Mouse (Mus musculus): ENCODE data around the gene Rfng. TPM values are rescaled to one million over a fixed set of nuclear protein-coding genes. Genes with fewer than 3 reads are reported as not detected.

Gene Rfng
- polyA plus RNA-seq, 1 experiment: 27.5 TPM

DNA sequence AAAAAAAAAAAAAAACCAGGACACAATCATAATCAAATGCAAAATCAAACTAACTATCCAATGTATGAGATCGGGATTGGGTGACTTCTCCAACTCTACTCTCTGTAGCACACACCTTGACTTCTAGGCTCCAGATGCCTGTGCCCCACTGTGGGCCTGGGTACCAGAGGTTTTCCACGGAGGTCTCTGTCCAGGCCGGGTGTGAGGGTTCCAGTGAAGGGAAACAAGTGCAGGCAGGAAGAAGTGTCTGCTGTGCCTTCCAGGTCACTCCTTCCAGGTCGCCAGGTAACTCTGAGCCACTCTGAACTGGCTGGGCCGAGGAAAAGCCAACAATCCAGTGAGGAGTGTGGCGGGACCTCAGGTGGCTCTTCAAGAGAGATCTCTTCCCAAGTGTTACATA, 47.6 kb downstream of the Rfng start:
- H3K4me1 ChIP-seq (ENCODE audit: control insufficient read depth, insufficient read depth, insufficient read length): no peaks in the 10 kb centered on the region
- no peak overlapping the region for H3K27ac ChIP-seq (ENCODE audit: insufficient read depth, low read length)
- TF ChIP-seq POLR2A (IDR thresholded peaks at IDR 0.05; ENCODE audit: low read depth, low read length) (no peak), CTCF (IDR thresholded peaks at IDR 0.05; ENCODE audit: extremely low read depth, insufficient read depth, insufficient read length, insufficient replicate concordance) (no peak)
- H3K27me3 ChIP-seq (ENCODE audit: control insufficient read depth, insufficient read depth, low read length): no peaks in the 10 kb centered on the region
- H3K36me3 ChIP-seq (ENCODE audit: control insufficient read depth, insufficient read depth, low read length): no peaks in the 10 kb centered on the region
- no peak for DNase-seq (ENCODE audit: low read depth in 1 of 2, low spot score in 2 of 2)
- 83% methylated on average over 6 of the region's 6 CpGs for WGBS
- H3K4me3 ChIP-seq (ENCODE audit: extremely low read depth, insufficient read depth, insufficient read length): no peak overlapping the region

DNA sequence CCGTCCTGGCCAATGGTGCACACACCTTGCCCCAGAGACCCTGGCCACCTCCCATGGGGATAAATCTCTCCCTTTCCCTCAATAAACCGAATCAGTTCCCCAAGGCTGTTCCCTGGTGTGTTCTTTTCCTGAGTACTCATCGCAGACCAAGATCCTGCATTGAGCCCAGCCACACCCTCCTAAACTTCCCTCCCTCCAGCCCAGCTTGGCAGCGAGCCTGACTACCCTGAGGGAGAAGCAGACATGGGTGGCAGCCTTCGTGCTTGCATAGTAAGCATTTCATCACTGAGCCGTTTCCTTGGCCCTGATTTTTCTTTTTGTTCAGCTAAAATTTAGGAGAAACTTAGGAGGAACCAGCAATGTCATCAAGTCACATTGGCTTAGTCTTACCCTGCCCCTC, 50.5 kb downstream of the Rfng start:
- WGBS: 41% methylated on average over 6 of the region's 6 CpGs
- no peak overlapping the region for H3K4me3 ChIP-seq (ENCODE audit: extremely low read depth, insufficient read depth, insufficient read length)
- no peak for DNase-seq (ENCODE audit: low read depth in 1 of 2, low spot score in 2 of 2)
- H3K27ac ChIP-seq (ENCODE audit: insufficient read depth, low read length): no peak overlapping the region
- no peaks in the 10 kb centered on the region for H3K36me3 ChIP-seq (ENCODE audit: control insufficient read depth, insufficient read depth, low read length)
- H3K4me1 ChIP-seq (ENCODE audit: control insufficient read depth, insufficient read depth, insufficient read length): peaks cover 3% of the 10 kb centered on the region; the same call in 1 of the 2 replicates
- TF ChIP-seq POLR2A (IDR thresholded peaks at IDR 0.05; ENCODE audit: low read depth, low read length) (no peak), CTCF (IDR thresholded peaks at IDR 0.05; ENCODE audit: extremely low read depth, insufficient read depth, insufficient read length, insufficient replicate concordance) (no peak)
- H3K27me3 ChIP-seq (ENCODE audit: control insufficient read depth, insufficient read depth, low read length): no peaks in the 10 kb centered on the region

GRCm38 (mm10) chr11:120731858-120732680, 51.9 kb downstream of the Rfng start, which contains the start of gene Cbr2:
Cbr2 (minus strand) TSS chr11:120732114.
- TF ChIP-seq CTCF (IDR thresholded peaks at IDR 0.05; ENCODE audit: extremely low read depth, insufficient read depth, insufficient read length, insufficient replicate concordance) (no peak), POLR2A (IDR thresholded peaks at IDR 0.05; ENCODE audit: low read depth, low read length) (no peak)
- DNase-seq (ENCODE audit: low read depth in 1 of 2, low spot score in 2 of 2): no peak
- 86% methylated on average over 12 of the region's 12 CpGs for WGBS
- H3K27ac ChIP-seq (ENCODE audit: insufficient read depth, low read length): no peak within 1 kb of the TSS
- no peak within 1 kb of the TSS for H3K4me3 ChIP-seq (ENCODE audit: extremely low read depth, insufficient read depth, insufficient read length)
- peaks cover 3% of the 10 kb centered on the region; the same call in 1 of the 2 replicates for H3K4me1 ChIP-seq (ENCODE audit: control insufficient read depth, insufficient read depth, insufficient read length)
- no peaks in the 10 kb centered on the region for H3K36me3 ChIP-seq (ENCODE audit: control insufficient read depth, insufficient read depth, low read length)
- no peaks in the 10 kb centered on the region for H3K27me3 ChIP-seq (ENCODE audit: control insufficient read depth, insufficient read depth, low read length)

DNA sequence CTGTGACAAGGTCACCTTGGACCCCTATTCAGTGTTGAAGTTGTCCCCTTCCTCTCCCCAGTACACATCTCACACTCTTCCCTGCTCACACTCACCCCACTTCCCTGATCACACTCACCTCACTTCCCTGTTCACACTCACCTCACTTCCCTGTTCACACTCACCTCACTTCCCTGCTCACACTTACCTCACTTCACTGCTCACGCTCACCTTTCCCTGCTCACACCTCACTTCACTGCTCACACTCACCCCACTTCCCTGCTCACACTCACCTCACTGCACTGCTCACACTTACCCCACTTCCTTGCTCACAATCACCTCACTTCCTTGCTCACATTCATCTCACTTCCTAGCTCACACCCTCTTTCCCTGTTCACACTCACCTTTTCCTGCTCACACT, 52.6 kb downstream of the Rfng start:
- TF ChIP-seq POLR2A (IDR thresholded peaks at IDR 0.05; ENCODE audit: low read depth, low read length) (no peak), CTCF (IDR thresholded peaks at IDR 0.05; ENCODE audit: extremely low read depth, insufficient read depth, insufficient read length, insufficient replicate concordance) (no peak)
- no peaks in the 10 kb centered on the region for H3K27me3 ChIP-seq (ENCODE audit: control insufficient read depth, insufficient read depth, low read length)
- WGBS: 94% methylated on average over 1 of the region's 1 CpGs
- peaks cover 4% of the 10 kb centered on the region; the same call in 1 of the 2 replicates for H3K4me1 ChIP-seq (ENCODE audit: control insufficient read depth, insufficient read depth, insufficient read length)
- H3K27ac ChIP-seq (ENCODE audit: insufficient read depth, low read length): no peak overlapping the region
- H3K4me3 ChIP-seq (ENCODE audit: extremely low read depth, insufficient read depth, insufficient read length): no peak overlapping the region
- H3K36me3 ChIP-seq (ENCODE audit: control insufficient read depth, insufficient read depth, low read length): no peaks in the 10 kb centered on the region
- no peak for DNase-seq (ENCODE audit: low read depth in 1 of 2, low spot score in 2 of 2)

Other genes starting within 250 kb of the Rfng start
- 79.9 and 99.4 TPM in 2 replicates for gene Mcrip1, start 234.5 kb downstream of the Rfng start, polyA plus RNA-seq (2012; rRNA removed)
- not detected in 2 replicates for gene Ppp1r27, start 233.1 kb downstream of the Rfng start, polyA plus RNA-seq (2012; rRNA removed)
- 76.8 and 79.2 TPM in 2 replicates for gene P4hb, start 211.0 kb downstream of the Rfng start, polyA plus RNA-seq (2012; rRNA removed)
- 620 and 856 TPM in 2 replicates for gene Arhgdia, start 202.6 kb downstream of the Rfng start, polyA plus RNA-seq (2012; rRNA removed)
- gene Alyref, start 185.8 kb downstream of the Rfng start, polyA plus RNA-seq (2012; rRNA removed): 22.1 and 27.2 TPM in 2 replicates
- gene Anapc11, start 185.8 kb downstream of the Rfng start, polyA plus RNA-seq (2012; rRNA removed): 80.1 and 101 TPM in 2 replicates
- gene Npb, start 175.7 kb downstream of the Rfng start, polyA plus RNA-seq (2012; rRNA removed): 4.4 and 5.5 TPM in 2 replicates
- 139 and 165 TPM in 2 replicates for gene Pcyt2, start 166.3 kb downstream of the Rfng start, polyA plus RNA-seq (2012; rRNA removed)
- gene Sirt7, start 159.0 kb downstream of the Rfng start, polyA plus RNA-seq (2012; rRNA removed): 119 and 139 TPM in 2 replicates
- 29.9 and 31.3 TPM in 2 replicates for gene Mafg, start 150.6 kb downstream of the Rfng start, polyA plus RNA-seq (2012; rRNA removed)
- gene Pycr1, start 140.4 kb downstream of the Rfng start, polyA plus RNA-seq (2012; rRNA removed): 7.5 and 8.7 TPM in 2 replicates
- 0.83 and 1.5 TPM in 2 replicates for gene Myadml2, start 136.0 kb downstream of the Rfng start, polyA plus RNA-seq (2012; rRNA removed)
- gene Notum, start 123.0 kb downstream of the Rfng start, polyA plus RNA-seq (2012; rRNA removed): 0.08 and 0.38 TPM in 2 replicates
- 84.5 and 89.1 TPM in 2 replicates for gene Aspscr1, start 111.2 kb downstream of the Rfng start, polyA plus RNA-seq (2012; rRNA removed)
- 44.1 and 52.2 TPM in 2 replicates for gene Cenpx, start 70.5 kb downstream of the Rfng start, polyA plus RNA-seq (2012; rRNA removed)
- 33.5 and 34.9 TPM in 2 replicates for gene Lrrc45, start 70.3 kb downstream of the Rfng start, polyA plus RNA-seq (2012; rRNA removed)
- 3.0 and 4.9 TPM in 2 replicates for gene Rac3, start 62.7 kb downstream of the Rfng start, polyA plus RNA-seq (2012; rRNA removed)
- 39.1 and 49.3 TPM in 2 replicates for gene Dcxr, start 56.9 kb downstream of the Rfng start, polyA plus RNA-seq (2012; rRNA removed)
- gene Cbr2, start 52.1 kb downstream of the Rfng start, polyA plus RNA-seq (2012; rRNA removed): 5.3 and 5.8 TPM in 2 replicates
- gene Hmga1b, start 21.4 kb downstream of the Rfng start, polyA plus RNA-seq (2012; rRNA removed): 0.67 and 0.84 TPM in 2 replicates
- gene Gps1, start 65 bp upstream of the Rfng start, polyA plus RNA-seq (2012; rRNA removed): 84.9 and 88.9 TPM in 2 replicates
- 35.0 and 39.4 TPM in 2 replicates for gene Dus1l, start 12.2 kb upstream of the Rfng start, polyA plus RNA-seq (2012; rRNA removed)
- gene Fasn, start 40.3 kb upstream of the Rfng start, polyA plus RNA-seq (2012; rRNA removed): 151 and 179 TPM in 2 replicates
- gene Ccdc57, start 148.7 kb upstream of the Rfng start, polyA plus RNA-seq (2012; rRNA removed): 0.47 and 0.78 TPM in 2 replicates
- 16.1 and 23.1 TPM in 2 replicates for gene Slc16a3, start 164.3 kb upstream of the Rfng start, polyA plus RNA-seq (2012; rRNA removed)
- gene Csnk1d, start 207.1 kb upstream of the Rfng start, polyA plus RNA-seq (2012; rRNA removed): 48.6 and 49.2 TPM in 2 replicates

All from spleen, adult 2 months (tissue).